Mouse (Mus musculus) limb, embryonic 14.5 days (tissue): ENCODE results near the gene Dis3. TPM values are rescaled to one million over a fixed set of nuclear protein-coding genes. Genes with fewer than 3 reads are reported as not detected.
A peak's percentile ranks its signal among the peaks of the same experiment; 100 is the strongest.

Source experiments
- ATAC-seq: fragments of 200-750 bp; cut with Nextera tagmentation; 2 replicates; pipeline ENCODE4 v1.8.0; 2017; ENCODE audit warnings: low read depth, moderate number of reproducible peaks, moderate TSS enrichment; ENCODE audit not compliant: low FRiP score
- DNase-seq: peaks from one replicate; pipeline ENCODE4 v3.0.0-alpha.2; 2015; ENCODE audit warnings: low spot score
- H3K27ac ChIP-seq: fragments of 300-500 bp; sonication (generic); replicated peaks from 2 replicates; pipeline ENCODE4 v1.5.1; 2014; ENCODE audit warnings: low read depth, mild to moderate bottlenecking, low read length, moderate library complexity, mixed read lengths
- H3K27me3 ChIP-seq: fragments of 300-500 bp; sonication (generic); 2 replicates; pipeline ENCODE4 v1.6.1; 2014; ENCODE audit warnings: low read length, mixed read lengths; ENCODE audit not compliant: control insufficient read depth, insufficient read depth
- H3K36me3 ChIP-seq: fragments of 300-500 bp; sonication (generic); 2 replicates; pipeline ENCODE4 v1.6.1; 2014; ENCODE audit warnings: mild to moderate bottlenecking, low read length, moderate library complexity, mixed read lengths; ENCODE audit not compliant: control insufficient read depth, insufficient read depth
- H3K4me1 ChIP-seq: fragments of 300-500 bp; sonication (generic); 2 replicates; pipeline ENCODE4 v1.6.1; 2014; ENCODE audit warnings: antibody characterized with exemption, low read length, mixed read lengths; ENCODE audit not compliant: control insufficient read depth, insufficient read depth
- H3K4me2 ChIP-seq: fragments of 300-500 bp; sonication (generic); replicated peaks from 2 replicates; pipeline ENCODE4 v1.6.1; 2014; ENCODE audit warnings: low read depth, mild to moderate bottlenecking, low read length, moderate library complexity; ENCODE audit not compliant: severe bottlenecking
- H3K4me3 ChIP-seq: fragments of 300-500 bp; sonication (generic); replicated peaks from 2 replicates; pipeline ENCODE4 v1.5.1; 2014; ENCODE audit warnings: low read length
- H3K9ac ChIP-seq: fragments of 300-500 bp; sonication (generic); 2 replicates; pipeline ENCODE4 v1.6.1; 2014; ENCODE audit warnings: mild to moderate bottlenecking, low read depth, low read length, moderate library complexity; ENCODE audit not compliant: severe bottlenecking
- H3K9me3 ChIP-seq: fragments of 300-500 bp; sonication (generic); 2 replicates; pipeline ENCODE4 v1.6.1; 2016; ENCODE audit warnings: low read length; ENCODE audit not compliant: control insufficient read depth
- POLR2A ChIP-seq: fragments of 200-500 bp; IDR thresholded peaks from 2 replicates; pipeline ENCODE4 v1.8.0; 2012; ENCODE audit warnings: inconsistent platforms, mild to moderate bottlenecking, moderate library complexity, borderline replicate concordance; ENCODE audit not compliant: insufficient read depth, insufficient read length; ENCODE audit errors: extremely low read depth
- WGBS: fragments of 180-500 bp; shearing (Covaris S2); extraction: QIAGEN DNeasy Blood & Tissue Kit; methylation state at CpG from one replicate; pipeline ENCODE4 v1.1.7; 2014; 5-methylcytosine and 5-hydroxymethylcytosine counted together
- polyA plus RNA-seq, 2 experiments: library from polyadenylated mRNA; depleted of rRNA in 1 of 2; stranded (reverse) in 1 of 2; unstranded in 1 of 2; fragments of >200 nt; fragmentation: Nextera tagmentation in 1 of 2; extraction: Ambion mirVana in 1 of 2; gene quantifications; 2 replicates each; pipeline versions ENCODE4 v1.2.1 to v1.2.3; 2012 to 2014

The Dis3 gene
- polyA plus RNA-seq, 2 experiments: 30.7 to 37.6 TPM

DNA sequence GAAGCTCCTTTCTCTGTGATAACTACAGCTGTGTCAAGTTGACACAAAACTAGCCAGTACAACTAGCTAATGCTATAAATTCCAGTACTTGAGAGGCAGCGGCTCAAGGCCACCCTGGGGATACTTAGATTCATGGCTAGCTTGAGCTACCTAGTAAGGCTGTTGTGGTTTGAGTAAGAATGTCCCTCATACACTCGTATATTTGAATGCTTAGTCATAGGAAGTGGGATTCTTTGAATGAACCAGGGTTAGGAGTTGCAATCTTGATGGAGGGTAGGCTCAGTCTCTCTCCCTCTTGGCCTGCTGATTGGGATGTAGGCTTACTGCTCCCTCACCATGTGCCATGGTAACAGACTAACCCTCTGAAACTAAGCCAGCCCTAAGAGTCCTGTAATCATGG lies 36.5 kb downstream of the Dis3 start:
- peaks cover 64% of the 10 kb centered on the region for H3K36me3 ChIP-seq

DNA sequence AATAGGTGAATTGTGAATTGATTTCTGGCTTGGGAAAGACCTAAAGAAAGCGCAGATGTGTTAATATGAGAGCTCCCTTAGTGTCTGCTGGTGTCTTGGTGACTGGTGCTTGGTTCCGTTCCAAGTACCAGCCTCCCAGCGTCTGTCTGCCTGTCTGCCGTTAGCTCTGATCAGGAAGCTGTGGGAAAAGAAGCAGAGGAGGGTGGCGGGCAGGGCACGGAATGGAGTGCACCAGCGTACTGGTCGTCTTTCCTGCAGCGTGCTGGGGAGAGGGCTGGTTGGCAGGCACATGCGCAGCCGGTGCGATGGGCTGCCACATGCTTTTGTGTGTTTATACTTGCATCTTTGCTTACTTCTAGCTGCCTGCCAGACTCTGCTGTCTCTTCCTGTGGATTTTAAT lies 39.0 kb downstream of the Dis3 start:
- WGBS: 93% methylated on average over 12 of the region's 12 CpGs
- Histone ChIP-seq H3K4me3 (no peak overlapping the region), H3K27ac (no peak overlapping the region), H3K4me2 (no peak overlapping the region), H3K27me3 (no peaks in the 10 kb centered on the region), H3K9ac (no peak overlapping the region), H3K9me3 (no peaks in the 10 kb centered on the region), H3K4me1 (no peaks in the 10 kb centered on the region), H3K36me3 (peaks cover 63% of the 10 kb centered on the region)
- TF ChIP-seq POLR2A: no peak
- DNase-seq (no peak), ATAC-seq (no peak)

More for the DNA sequence above, 36.5 kb downstream of the Dis3 start:
- DNase-seq (no peak), ATAC-seq (no peak)
- H3K27me3 ChIP-seq: no peaks in the 10 kb centered on the region
- H3K4me3 ChIP-seq: no peak overlapping the region
- no peak overlapping the region for H3K4me2 ChIP-seq
- no peaks in the 10 kb centered on the region for H3K4me1 ChIP-seq
- H3K9me3 ChIP-seq: no peaks in the 10 kb centered on the region
- 96% methylated on average over 2 of the region's 2 CpGs for WGBS
- TF ChIP-seq POLR2A: no peak
- H3K27ac ChIP-seq: no peak overlapping the region
- no peak overlapping the region for H3K9ac ChIP-seq

DNA sequence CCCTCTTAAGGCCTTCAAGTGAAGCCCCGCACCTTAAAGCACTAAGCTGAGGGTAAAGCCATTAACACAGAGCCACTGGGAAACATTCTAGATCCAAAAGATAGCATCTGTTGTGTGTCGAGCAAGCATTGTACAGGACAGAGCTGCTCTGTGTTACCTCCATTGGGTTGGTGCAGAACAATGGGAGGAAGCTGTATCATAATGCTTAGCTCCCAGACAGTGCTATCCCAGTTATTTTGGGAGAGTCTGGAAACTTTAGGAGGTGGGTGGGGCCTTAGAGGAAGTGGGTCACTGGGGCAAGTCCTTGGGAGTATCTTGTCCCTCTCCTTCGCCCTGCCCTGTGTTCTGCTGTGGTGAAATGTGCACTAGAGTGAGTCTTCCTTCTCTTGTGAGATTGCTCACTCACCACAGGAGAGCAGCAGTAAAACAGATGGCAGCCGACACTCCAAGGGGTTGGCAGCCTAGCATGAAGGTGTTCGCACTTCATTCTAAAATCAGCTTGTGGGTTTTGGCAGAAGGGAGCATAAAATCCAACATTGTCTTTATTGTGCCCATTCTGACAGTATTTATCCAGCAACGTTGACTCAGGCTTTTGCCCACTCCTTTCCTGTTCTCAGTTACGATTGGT lies 40.5 kb downstream of the Dis3 start:
- Histone ChIP-seq H3K9me3 (no peaks in the 10 kb centered on the region), H3K9ac (no peak overlapping the region), H3K36me3 (peaks cover 68% of the 10 kb centered on the region), H3K4me2 (no peak overlapping the region), H3K27me3 (no peaks in the 10 kb centered on the region), H3K27ac (no peak overlapping the region), H3K4me1 (no peaks in the 10 kb centered on the region), H3K4me3 (no peak overlapping the region)
- 87% methylated on average over 7 of the region's 7 CpGs for WGBS
- ATAC-seq: no peak
- no peak for DNase-seq
- no peak for TF ChIP-seq POLR2A

DNA sequence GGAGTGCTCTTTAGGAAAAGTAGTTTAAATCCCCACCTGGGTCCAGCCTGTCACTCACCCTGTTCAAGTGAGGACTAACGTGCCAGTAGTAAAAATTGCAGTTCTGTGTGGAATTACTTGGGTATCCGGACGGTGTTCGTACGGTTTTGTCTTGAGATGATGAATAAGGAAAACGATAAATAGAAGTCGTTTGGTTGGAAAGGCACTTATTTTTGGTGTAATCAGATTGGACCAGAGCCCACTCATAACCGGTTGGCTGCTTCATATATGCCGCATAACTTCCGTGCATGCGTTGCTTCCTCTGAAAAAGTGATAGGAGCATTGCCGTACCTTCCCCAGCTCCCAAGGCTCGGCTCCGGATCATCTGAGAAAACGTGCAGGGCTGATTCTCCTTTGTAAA lies 52.8 kb downstream of the Dis3 start:
- Histone ChIP-seq H3K4me3 (peak overlapping the region; percentile 98), H3K4me2 (peak overlapping the region; percentile 67), H3K27ac (peak overlapping the region; percentile 91; the same call in 1 of the 2 replicates), H3K36me3 (peaks cover 16% of the 10 kb centered on the region; the same call in 1 of the 2 replicates), H3K9ac (peak overlapping the region; percentile 95), H3K9me3 (no peaks in the 10 kb centered on the region), H3K27me3 (no peaks in the 10 kb centered on the region), H3K4me1 (peaks cover 14% of the 10 kb centered on the region)
- under 1% methylated on average over 15 of the region's 15 CpGs for WGBS
- ATAC-seq (no peak), DNase-seq (peak; percentile 39)
- TF ChIP-seq POLR2A: no peak

DNA sequence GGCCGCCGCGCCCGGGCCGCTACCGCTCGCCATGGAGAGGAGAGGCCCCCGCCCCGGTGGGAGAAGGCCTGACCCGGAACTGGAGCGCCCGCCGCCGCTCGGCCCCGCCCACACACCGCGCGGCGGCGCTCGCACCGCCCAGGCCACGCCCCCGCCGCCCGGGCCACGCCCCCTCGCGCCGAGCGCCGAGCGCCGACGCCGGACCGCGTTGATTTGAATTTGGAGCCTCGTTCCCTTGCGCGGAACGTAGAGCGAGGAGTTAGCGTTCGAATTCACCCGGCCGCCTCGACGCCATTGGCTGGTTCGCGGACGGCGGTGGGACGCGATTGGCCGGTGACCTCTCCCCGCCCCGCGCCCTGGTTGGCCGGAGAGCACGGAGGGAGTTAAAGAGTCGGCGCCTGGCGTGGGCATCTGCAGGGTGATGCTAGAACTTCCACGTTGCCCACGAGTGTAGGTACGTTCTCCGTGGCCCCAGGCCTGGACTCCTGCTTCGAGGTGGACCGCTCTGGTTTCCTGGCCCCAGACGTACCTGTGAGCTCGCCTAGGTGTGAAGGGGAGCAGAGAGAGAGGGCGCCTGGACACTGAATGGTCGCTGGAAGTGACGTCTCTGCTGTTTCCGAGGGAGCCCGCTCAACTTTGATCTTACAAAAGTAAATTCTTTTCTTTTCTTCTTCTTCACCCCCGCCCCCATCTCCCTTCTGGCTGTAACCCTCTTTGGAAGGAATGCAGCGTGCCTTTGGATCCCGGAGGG lies 53.4 kb downstream of the Dis3 start, which contains the start of the genes Mzt1 and Bora:
Gene Mzt1, minus strand, starts transcription at position 104 of the 751 bp plus-strand sequence.
Gene Bora, plus strand, starts transcription at position 192 of the 751 bp plus-strand sequence.
- peaks cover 14% of the 10 kb centered on the region for H3K4me1 ChIP-seq
- TF ChIP-seq POLR2A: peak; percentile 60; the same call in 1 of the 2 replicates
- DNase-seq (peak; percentile 95), ATAC-seq (peak; percentile 95)
- no peaks in the 10 kb centered on the region for H3K27me3 ChIP-seq
- H3K9ac ChIP-seq: peak within 1 kb of the TSS; percentile 95
- peak within 1 kb of the TSS; percentile 68 for H3K4me2 ChIP-seq
- peak within 1 kb of the TSS; percentile 91 for H3K27ac ChIP-seq
- H3K4me3 ChIP-seq: peak within 1 kb of the TSS; percentile 98
- WGBS: 0% methylated on average over 56 of the region's 81 CpGs
- H3K36me3 ChIP-seq: peaks cover 10% of the 10 kb centered on the region; the same call in 1 of the 2 replicates
- no peaks in the 10 kb centered on the region for H3K9me3 ChIP-seq
